Mouse (Mus musculus) lung, adult 2 months (tissue): Measurements from ENCODE around the gene Zc3h12a. TPM values are rescaled to one million over a fixed set of nuclear protein-coding genes. Genes with fewer than 3 reads are reported as not detected.
A peak's percentile ranks its signal among the peaks of the same experiment; 100 is the strongest.

Source experiments
- DNase-seq: peaks from one replicate; pipeline ENCODE4 v3.0.0; 2022
- H3K4me1 ChIP-seq: fragments of 200-500 bp; 2 replicates; pipeline ENCODE4 v1.6.1; 2011; ENCODE audit warnings: low read length; ENCODE audit not compliant: control insufficient read depth, insufficient read depth
- H3K4me3 ChIP-seq: fragments of 200-500 bp; replicated peaks from 2 replicates; pipeline ENCODE3; 2011; ENCODE audit warnings: low read depth, mild to moderate bottlenecking, control low read depth, low read length; ENCODE audit errors: extremely low read depth
- CTCF ChIP-seq: fragments of 200-500 bp; IDR thresholded peaks from 2 replicates; pipeline ENCODE4 v1.5.1; 2011; ENCODE audit warnings: mild to moderate bottlenecking, low read length, control low read depth; ENCODE audit not compliant: insufficient read depth
- POLR2A ChIP-seq: fragments of 200-500 bp; IDR thresholded peaks from 2 replicates; pipeline ENCODE4 v1.6.1; 2011; ENCODE audit warnings: low read depth, mild to moderate bottlenecking, control low read depth, low read length, borderline replicate concordance; ENCODE audit errors: extremely low read depth
- WGBS: fragments of 180-500 bp; shearing (Covaris S2); methylation state at CpG from one replicate; pipeline ENCODE4 v1.1.7; 2018; 5-methylcytosine and 5-hydroxymethylcytosine counted together
- polyA plus RNA-seq: library from polyadenylated mRNA; depleted of rRNA; stranded (reverse); fragments of >200 nt; gene quantifications from 2 replicates; pipeline ENCODE4 v1.2.3, GENCODE M21; 2012

Zc3h12a gene
- polyA plus RNA-seq, 1 experiment: 13.9 TPM

DNA sequence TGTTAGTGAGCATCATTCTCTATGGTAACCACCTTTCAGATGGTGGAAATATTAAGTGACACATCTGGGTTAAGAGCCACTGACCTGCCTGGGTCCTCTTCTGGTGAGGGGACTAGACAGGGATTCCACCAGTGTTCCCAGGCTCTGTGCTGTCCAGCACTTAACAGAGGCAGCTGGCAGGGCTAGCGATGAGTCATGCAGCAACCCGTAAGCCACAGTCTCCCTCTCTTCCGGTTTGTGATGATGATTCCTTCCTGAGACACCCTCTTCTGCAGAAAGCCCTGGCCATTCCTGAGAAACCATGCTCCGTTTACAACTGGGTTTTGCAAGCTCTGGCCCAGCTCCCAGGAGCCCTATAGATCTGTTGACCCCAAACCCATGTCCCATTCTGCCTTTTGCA, 3.9 kb upstream of the Zc3h12a start:
- WGBS: 15% methylated on average over 4 of the region's 4 CpGs
- TF ChIP-seq POLR2A: no peak
- TF ChIP-seq CTCF: no peak
- Histone ChIP-seq H3K4me3 (no peak overlapping the region), H3K4me1 (peaks cover 8% of the 10 kb centered on the region)
- DNase-seq: no peak

DNA sequence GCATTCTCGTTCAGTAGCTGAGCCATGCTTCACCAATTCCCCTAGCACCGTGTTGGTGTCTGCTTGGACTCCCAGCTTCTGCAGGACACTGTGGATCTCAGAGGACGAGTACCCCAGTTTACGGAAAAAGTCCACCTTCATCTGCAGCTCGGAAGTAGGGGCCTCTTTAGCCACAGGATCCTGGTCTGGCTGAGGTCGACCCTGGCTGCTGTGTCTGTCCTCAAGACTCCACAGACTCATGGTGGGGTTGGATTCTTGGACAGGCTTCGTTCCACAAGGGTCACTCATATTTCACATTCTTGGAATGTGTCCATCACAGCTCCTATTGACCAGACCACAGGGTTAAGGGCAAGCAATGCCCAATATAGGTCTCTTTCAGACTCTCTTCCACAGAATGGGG, 879 bp downstream of the Zc3h12a start:
- no peak for DNase-seq
- Histone ChIP-seq H3K4me1 (peaks cover 38% of the 10 kb centered on the region), H3K4me3 (peak overlapping the region; percentile 93)
- WGBS: 49% methylated on average over 7 of the region's 7 CpGs
- TF ChIP-seq POLR2A (no peak), CTCF (no peak)

GRCm38 (mm10) chr4:125126186-125126585, 1.5 kb downstream of the Zc3h12a start:
- 76% methylated on average over 3 of the region's 3 CpGs for WGBS
- Histone ChIP-seq H3K4me1 (peaks cover 33% of the 10 kb centered on the region), H3K4me3 (no peak overlapping the region)
- no peak for DNase-seq
- no peak for TF ChIP-seq CTCF

GRCm38 (mm10) chr4:125125361-125125921, 2.2 kb downstream of the Zc3h12a start:
- TF ChIP-seq POLR2A (no peak), CTCF (no peak)
- no peak for DNase-seq
- WGBS: 81% methylated on average over 7 of the region's 7 CpGs
- H3K4me1 ChIP-seq: peaks cover 33% of the 10 kb centered on the region
- H3K4me3 ChIP-seq: no peak overlapping the region

- WGBS: 33% methylated on average over 7 of the region's 7 CpGs
- H3K4me1 ChIP-seq: peaks cover 33% of the 10 kb centered on the region
- no peak; the same call in 1 of the 2 replicates for TF ChIP-seq POLR2A
- no peak for TF ChIP-seq CTCF
- no peak for DNase-seq
- H3K4me3 ChIP-seq: no peak overlapping the region
Measured at GRCm38 (mm10) chr4:125124424-125125209, 3.0 kb downstream of the Zc3h12a start.

DNA sequence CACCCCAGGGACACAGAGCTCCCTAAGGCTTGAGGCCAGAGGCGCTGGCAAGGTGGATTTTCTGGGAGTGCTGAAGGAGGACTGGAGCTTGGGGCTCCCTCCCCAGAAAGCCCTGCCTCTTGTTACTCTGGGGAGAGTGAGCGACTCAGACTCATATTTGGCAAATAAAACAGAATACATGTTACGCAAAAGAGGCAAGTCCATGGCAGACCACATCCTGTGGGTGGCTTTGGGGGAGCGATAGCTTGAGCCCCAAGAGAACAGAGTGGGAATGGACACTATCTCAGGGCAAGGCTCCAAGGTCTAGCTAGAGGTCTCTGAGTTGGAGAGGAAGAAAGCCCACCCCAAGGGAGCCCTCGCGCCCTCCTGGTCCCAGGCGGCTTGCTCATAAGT, 4.4 kb downstream of the Zc3h12a start:
- H3K4me1 ChIP-seq: peaks cover 33% of the 10 kb centered on the region
- no peak overlapping the region for H3K4me3 ChIP-seq
- 52% methylated on average over 7 of the region's 7 CpGs for WGBS

GRCm38 (mm10) chr4:125122431-125123278, 5.0 kb downstream of the Zc3h12a start:
- H3K4me1 ChIP-seq: peaks cover 33% of the 10 kb centered on the region
- TF ChIP-seq CTCF (peak; percentile 18; the same call in 1 of the 2 replicates), POLR2A (no peak; the same call in 1 of the 2 replicates)
- peak overlapping the region; percentile 12 for H3K4me3 ChIP-seq
- DNase-seq: peak; percentile 53
- WGBS: 7% methylated on average over 16 of the region's 16 CpGs

More for the DNA sequence above, 4.4 kb downstream of the Zc3h12a start:
- TF ChIP-seq CTCF (no peak), POLR2A (no peak)
- no peak for DNase-seq

DNA sequence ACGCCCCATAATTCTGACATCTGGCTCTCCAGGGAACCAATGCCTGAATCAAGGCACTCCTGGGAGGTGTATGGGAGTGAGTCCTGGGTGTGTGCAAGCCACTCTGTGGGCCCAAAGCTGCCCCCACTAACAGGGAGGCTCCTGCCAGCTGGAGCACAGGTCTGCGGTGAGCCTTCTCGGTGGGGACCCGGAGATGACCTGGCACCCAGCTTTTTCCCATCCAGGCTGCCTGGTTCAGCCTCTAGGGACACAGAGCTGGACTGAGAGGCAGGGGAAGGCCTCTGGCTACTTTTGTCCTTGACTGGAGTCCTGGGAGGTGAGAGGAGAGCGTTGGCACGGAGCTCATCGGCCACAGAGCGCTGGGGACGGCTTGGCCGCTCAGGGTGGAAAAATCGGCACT, 7.9 kb downstream of the Zc3h12a start:
- no peak for TF ChIP-seq CTCF
- no peak for TF ChIP-seq POLR2A
- no peak overlapping the region for H3K4me3 ChIP-seq
- WGBS: 92% methylated on average over 11 of the region's 11 CpGs
- no peak for DNase-seq
- peaks cover 37% of the 10 kb centered on the region for H3K4me1 ChIP-seq

- WGBS: 65% methylated on average over 10 of the region's 10 CpGs
- peaks cover 32% of the 10 kb centered on the region for H3K4me1 ChIP-seq
- TF ChIP-seq POLR2A (no peak), CTCF (no peak)
- no peak overlapping the region for H3K4me3 ChIP-seq
- DNase-seq: no peak
Measured at GRCm38 (mm10) chr4:125119070-125119469, 8.6 kb downstream of the Zc3h12a start.
